Mouse (Mus musculus): ENCODE results near the gene Ptpre.

DNA sequence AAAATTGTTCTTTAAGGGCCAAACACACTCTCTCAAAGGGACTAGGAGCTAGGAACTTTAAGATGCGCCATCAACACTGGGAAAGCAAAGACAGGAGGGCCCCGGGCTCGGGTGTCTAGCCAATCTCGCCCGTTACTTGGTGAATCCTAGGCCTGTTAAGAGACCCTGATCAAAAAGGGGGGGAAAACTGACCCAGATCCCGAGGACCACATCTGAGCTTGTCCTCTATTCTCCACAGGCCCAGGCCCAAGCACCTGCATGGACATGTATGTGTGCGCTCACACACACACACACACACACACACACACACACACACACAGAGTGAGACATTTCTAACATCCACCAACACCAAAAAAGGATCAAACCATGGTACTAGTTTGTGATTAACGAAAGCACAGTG, 176.0 kb downstream of the Ptpre start:
- TF ChIP-seq CTCF (IDR thresholded peaks at IDR 0.05; ENCODE audit: low read depth) (no peak), EP300 (IDR thresholded peaks at IDR 0.05; ENCODE audit: low read depth) (no peak)

Data from liver, embryonic 14.5 days (tissue).